Comparison of ENCODE assay signal across 1 mouse cellular context in the genomic region with DNA sequence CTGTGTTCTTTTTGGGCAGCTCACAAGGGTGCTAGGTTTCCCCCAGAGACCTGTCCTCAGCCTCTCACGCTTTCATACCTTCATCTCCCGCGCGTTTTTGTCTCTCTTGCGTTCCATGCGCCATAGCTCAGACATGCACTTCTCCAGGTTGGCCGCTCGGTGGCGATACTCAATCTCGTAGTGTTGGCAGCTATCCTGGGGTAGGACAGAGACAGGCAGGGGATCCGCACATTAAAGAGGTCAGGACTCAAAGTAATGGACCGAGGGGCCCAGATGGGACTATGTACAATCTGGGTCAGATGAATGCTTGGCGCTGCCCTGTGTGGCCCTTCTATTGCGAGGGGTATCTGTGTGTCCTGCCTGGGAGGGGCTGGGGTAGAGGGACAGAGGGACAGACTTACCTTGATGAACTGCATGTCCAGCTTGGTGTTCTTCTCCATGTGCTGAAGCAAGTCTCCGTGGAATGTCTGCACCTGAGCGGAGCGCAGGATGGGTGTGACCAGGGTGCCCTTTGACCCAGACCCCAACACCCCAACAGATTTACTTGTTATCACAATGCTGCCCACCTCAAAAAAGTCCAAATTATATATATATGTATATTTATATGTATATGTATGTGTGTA.
TF ChIP-seq lines count a peak whose summit lies in the region.

No protein-coding gene starts in this region.

TF ChIP-seq in CH12.LX, 34 proteins besides CTCF, POLR2A, EP300 and RAD21:
- TF ChIP-seq TBP (conservative IDR thresholded peaks at IDR 0.05; ENCODE audit: low read depth, low read length) (no peak), E2F4 (IDR thresholded peaks at IDR 0.05; ENCODE audit: insufficient replicate concordance, low read depth, low read length) (no peak), USF1 (IDR thresholded peaks at IDR 0.05; ENCODE audit: low read depth, low read length) (no peak), SMC3 (IDR thresholded peaks at IDR 0.05; ENCODE audit: low read depth, low read length) (peak; percentile 63), MXI1 (IDR thresholded peaks at IDR 0.05; ENCODE audit: low read depth, low read length) (peak; percentile 64; the same call in 1 of the 2 replicates), NELFE (IDR thresholded peaks at IDR 0.05; ENCODE audit: low read depth, low read length) (0 out of 2 replicates have a peak, but pooled peaks have one; percentile 12), JUN (IDR thresholded peaks at IDR 0.05; ENCODE audit: insufficient read depth, low read depth, low read length) (no peak), MAZ (IDR thresholded peaks at IDR 0.05; ENCODE audit: low read depth, low read length) (no peak), ZMIZ1 (IDR thresholded peaks at IDR 0.05; ENCODE audit: low read depth, low read length) (no peak), CHD1 (IDR thresholded peaks at IDR 0.05; ENCODE audit: low read depth, low read length) (no peak), POLR2AphosphoS2 (IDR thresholded peaks at IDR 0.05; ENCODE audit: low read depth, low read length) (no peak), BHLHE40 (IDR thresholded peaks at IDR 0.05; ENCODE audit: low read depth, low read length) (0 out of 2 replicates have a peak, but pooled peaks have one; percentile 13), MYC (IDR thresholded peaks at IDR 0.05; ENCODE audit: low read depth, low read length) (no peak), ETS1 (conservative IDR thresholded peaks at IDR 0.05; ENCODE audit: low read depth, low read length) (no peak), ZC3H11A (IDR thresholded peaks at IDR 0.05; ENCODE audit: low read depth, low read length) (no peak), ELF1 (IDR thresholded peaks at IDR 0.05; ENCODE audit: low read depth, low read length) (no peak), PAX5 (IDR thresholded peaks at IDR 0.05; ENCODE audit: low read length) (no peak), UBTF (IDR thresholded peaks at IDR 0.05; ENCODE audit: low read depth, low read length) (no peak), USF2 (conservative IDR thresholded peaks at IDR 0.05; ENCODE audit: low read depth, low read length) (no peak), IRF4 (IDR thresholded peaks at IDR 0.05; ENCODE audit: low read depth, low read length) (no peak), MAX (IDR thresholded peaks at IDR 0.05; ENCODE audit: low read length) (peak; percentile 60), HCFC1 (IDR thresholded peaks at IDR 0.05; ENCODE audit: low read depth, low read length) (no peak), TCF12 (IDR thresholded peaks at IDR 0.05; ENCODE audit: low read depth, low read length) (no peak)
